Mouse (Mus musculus) heart, postnatal 0 days (tissue): ENCODE results near the gene Gm5150. TPM values are rescaled to one million over a fixed set of nuclear protein-coding genes. Genes with fewer than 3 reads are reported as not detected.
"Not testable (repeated sequence)": the region's sequence is repeated elsewhere in the genome, so short reads cannot be mapped to it uniquely, and the experiment has no call there.

Experiments
- ATAC-seq: fragments of 200-750 bp; cut with Nextera tagmentation; 2 replicates; pipeline ENCODE4 v1.8.0; 2017; ENCODE audit warnings: low read depth, moderate number of reproducible peaks, moderate library complexity; ENCODE audit not compliant: insufficient read depth
- DNase-seq: peaks from one replicate; pipeline ENCODE4 v3.0.0-alpha.2; 2016; ENCODE audit warnings: low spot score
- H3K27ac ChIP-seq: fragments of 300-500 bp; sonication (generic); 2 replicates; pipeline ENCODE4 v1.5.1; 2014; ENCODE audit warnings: low read depth, mild to moderate bottlenecking
- H3K27me3 ChIP-seq: fragments of 300-500 bp; sonication (generic); 2 replicates; pipeline ENCODE4 v1.6.1; 2014; ENCODE audit warnings: low read length, mixed read lengths; ENCODE audit not compliant: control insufficient read depth, insufficient read depth
- H3K36me3 ChIP-seq: fragments of 300-500 bp; sonication (generic); replicated peaks from 2 replicates; pipeline ENCODE4 v1.6.1; 2014; ENCODE audit warnings: low read length, mixed read lengths; ENCODE audit not compliant: control insufficient read depth, insufficient read depth
- H3K4me1 ChIP-seq: fragments of 300-500 bp; sonication (generic); 2 replicates; pipeline ENCODE4 v1.6.1; 2014; ENCODE audit warnings: antibody characterized with exemption; ENCODE audit not compliant: control insufficient read depth, insufficient read depth
- H3K4me2 ChIP-seq: fragments of 300-500 bp; sonication (generic); 2 replicates; pipeline ENCODE4 v1.6.1; 2014; ENCODE audit warnings: low read depth, mild to moderate bottlenecking, low read length, moderate library complexity
- H3K4me3 ChIP-seq: fragments of 300-500 bp; sonication (generic); 2 replicates; pipeline ENCODE4 v1.5.1; 2014; ENCODE audit warnings: low read depth, low read length
- H3K9ac ChIP-seq: fragments of 300-500 bp; sonication (generic); replicated peaks from 2 replicates; pipeline ENCODE4 v1.6.1; 2014; ENCODE audit warnings: low read depth, low read length, mixed read lengths
- H3K9me3 ChIP-seq: fragments of 300-500 bp; sonication (generic); replicated peaks from 2 replicates; pipeline ENCODE4 v1.6.1; 2016; ENCODE audit warnings: low read length; ENCODE audit not compliant: control insufficient read depth
- CTCF ChIP-seq: IDR thresholded peaks from 2 replicates; pipeline ENCODE4 v1.5.1; 2016; ENCODE audit warnings: antibody characterized with exemption, control low read depth, low read depth
- EP300 ChIP-seq: IDR thresholded peaks from 2 replicates; pipeline ENCODE4 v1.6.1; 2016; ENCODE audit warnings: antibody characterized with exemption, low read depth
- WGBS: fragments of 180-500 bp; shearing (Covaris S2); extraction: QIAGEN DNeasy Blood & Tissue Kit; methylation state at CpG from one replicate; pipeline ENCODE4 v1.1.7; 2014; 5-methylcytosine and 5-hydroxymethylcytosine counted together
- microRNA-seq: library from miRNA; unstranded; fragments of <30 nt; microRNA quantifications from one replicate; pipeline ENCODE4, GENCODE M21; 2016
- polyA plus RNA-seq: library from polyadenylated mRNA; unstranded; fragments of >200 nt; fragmentation: Nextera tagmentation; extraction: Ambion mirVana; gene quantifications from 2 replicates; pipeline ENCODE4 v1.2.1, GENCODE M21; 2015
- total RNA-seq: library from RNA; depleted of rRNA; stranded (reverse); fragments of >200 nt; gene quantifications from 2 replicates; pipeline ENCODE4 v1.2.3, GENCODE M21; 2014; ENCODE audit warnings: low replicate concordance; rRNA removed

Gene Gm5150
- total and polyA plus RNA-seq, 2 experiments from 2014 or later = not detected

DNA sequence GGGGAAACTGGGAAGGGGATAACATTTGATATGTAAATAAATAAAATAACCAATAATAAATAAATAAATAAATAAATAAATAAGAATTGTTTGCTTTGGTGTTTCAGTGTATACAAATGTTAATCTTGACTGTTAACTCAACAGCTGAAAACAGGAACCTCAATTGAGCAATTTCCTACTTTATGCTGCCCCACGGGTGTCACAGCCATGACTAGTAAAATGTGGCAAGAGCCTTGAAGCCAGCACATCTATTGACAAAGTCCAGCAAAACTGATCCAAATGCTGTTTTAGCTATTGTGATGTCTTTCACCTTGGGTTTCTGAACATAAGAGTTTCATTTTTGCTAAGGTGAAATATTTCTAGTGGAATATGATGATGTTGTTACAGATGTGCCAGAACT is 1.6 kb upstream of the Gm5150 start:
- ATAC-seq (no peak), DNase-seq (no peak)
- WGBS = 52% methylated on average over 1 of the region's 1 CpGs
- TF ChIP-seq CTCF (no peak), EP300 (no peak)
- Histone ChIP-seq H3K27me3 (no peaks in the 10 kb centered on the region), H3K4me2 (no peak overlapping the region), H3K27ac (no peak overlapping the region), H3K4me1 (no peaks in the 10 kb centered on the region), H3K9ac (no peak overlapping the region), H3K4me3 (no peak overlapping the region), H3K36me3 (no peaks in the 10 kb centered on the region), H3K9me3 (no peaks in the 10 kb centered on the region)

DNA sequence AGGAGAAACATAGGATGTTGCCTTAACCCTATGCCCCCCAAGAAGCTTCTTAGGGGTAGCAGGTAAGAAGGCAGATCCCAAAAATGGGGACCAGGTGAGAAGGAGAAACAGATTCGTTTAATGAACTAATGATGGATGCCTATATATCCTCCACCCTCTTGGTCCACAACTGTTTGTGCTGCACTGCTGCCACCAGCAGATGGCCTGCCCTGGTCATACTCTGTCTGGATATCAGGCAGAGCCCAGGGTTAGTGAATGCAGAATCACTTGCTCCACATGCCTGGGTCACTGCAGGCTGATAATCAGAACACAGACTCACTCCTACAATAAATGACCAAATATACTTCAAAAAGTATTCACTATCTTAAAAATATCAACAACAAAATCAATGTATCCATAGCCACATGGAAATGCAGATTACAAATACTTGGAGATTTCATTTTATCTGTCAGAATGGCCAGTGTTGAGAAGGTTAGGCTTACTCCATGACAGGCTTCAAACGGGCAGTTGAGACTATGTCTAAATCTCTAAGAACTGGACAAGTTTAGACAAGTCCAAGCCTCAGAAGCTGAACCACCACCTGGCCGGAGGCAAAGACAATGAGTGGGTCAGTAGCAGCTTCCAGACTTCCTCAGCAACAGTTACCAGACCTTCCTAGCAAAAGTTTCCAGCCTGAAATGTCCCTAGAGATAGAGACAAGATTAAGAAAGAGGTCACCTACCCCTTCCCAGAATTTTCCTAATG is 2.2 kb downstream of the Gm5150 start:
- ATAC-seq (no peak), DNase-seq (no peak)
- Histone ChIP-seq H3K27ac (no peak overlapping the region), H3K4me1 (no peaks in the 10 kb centered on the region), H3K27me3 (no peaks in the 10 kb centered on the region), H3K4me2 (no peak overlapping the region), H3K36me3 (no peaks in the 10 kb centered on the region), H3K9ac (no peak overlapping the region), H3K4me3 (no peak overlapping the region), H3K9me3 (no peaks in the 10 kb centered on the region)
- 53% methylated on average over 3 of the region's 3 CpGs for WGBS
- TF ChIP-seq EP300 = no peak
- no peak for TF ChIP-seq CTCF

DNA sequence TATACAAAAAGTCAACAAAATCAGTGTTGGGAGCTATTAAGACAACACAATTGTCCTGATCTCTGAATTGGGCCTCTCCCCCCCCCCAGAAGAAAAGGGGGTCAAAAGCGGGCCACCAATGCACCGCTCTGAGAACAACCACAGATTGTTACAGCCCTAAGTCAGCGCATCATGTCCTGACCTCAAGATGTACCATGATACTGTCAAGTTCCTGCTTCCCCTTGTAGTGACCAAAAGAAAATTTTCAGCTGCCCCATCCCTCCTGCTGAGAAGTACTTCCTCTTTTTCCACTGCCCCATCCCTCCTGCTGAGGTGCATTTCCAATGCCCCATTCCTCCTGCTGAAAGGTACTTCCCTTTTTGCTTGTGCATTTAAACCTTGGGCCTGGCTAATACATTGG is 6.8 kb downstream of the Gm5150 start:
- H3K4me1 ChIP-seq, DNase-seq, H3K9me3 ChIP-seq, ATAC-seq, H3K4me2 ChIP-seq, H3K4me3 ChIP-seq, H3K27ac ChIP-seq, H3K27me3 ChIP-seq, H3K36me3 ChIP-seq, H3K9ac ChIP-seq: not testable (repeated sequence)
- WGBS = 77% methylated on average over 3 of the region's 3 CpGs

DNA sequence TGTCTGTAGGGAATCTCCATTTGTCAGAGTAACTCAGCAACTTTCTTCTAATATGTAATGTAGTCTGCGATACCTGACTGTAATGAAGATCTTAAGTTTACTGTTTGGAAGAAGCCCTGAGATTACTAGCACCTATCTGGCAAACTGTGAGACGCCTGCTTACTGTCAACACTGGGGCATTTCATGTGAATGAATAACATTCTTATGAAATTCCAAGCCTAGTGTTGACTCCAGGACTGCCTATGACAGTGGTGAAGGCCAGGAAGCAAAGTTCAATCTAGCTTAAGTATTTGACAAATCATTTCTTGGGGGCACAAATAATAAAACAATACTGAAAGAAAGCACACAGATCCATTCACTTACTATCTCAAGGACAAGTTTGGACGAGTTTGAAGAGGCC is 24.0 kb downstream of the Gm5150 start:
- TF ChIP-seq EP300 = no peak
- TF ChIP-seq CTCF = no peak
- WGBS = 49% methylated on average over 3 of the region's 3 CpGs

DNA sequence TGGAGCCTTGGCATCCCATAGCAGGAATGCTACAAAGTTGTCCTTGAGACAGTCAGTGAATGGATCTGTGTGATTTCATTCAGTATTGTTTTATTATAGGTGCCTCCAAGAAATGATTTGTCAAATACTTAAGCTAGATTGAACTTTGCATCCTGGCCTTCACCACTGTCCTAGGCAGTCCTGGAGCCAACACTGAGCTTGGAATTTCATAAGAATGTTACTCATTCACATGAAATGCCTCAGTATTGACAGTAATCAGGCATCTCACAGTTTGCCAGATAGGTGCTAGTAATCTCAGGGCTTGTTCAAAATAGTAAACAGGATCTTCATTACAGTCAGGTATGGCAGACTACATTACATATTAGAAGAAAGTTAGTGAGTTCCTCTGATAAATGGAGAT is 49.3 kb downstream of the Gm5150 start:
- no peaks in the 10 kb centered on the region for H3K9me3 ChIP-seq

More for the DNA sequence above, 24.0 kb downstream of the Gm5150 start:
- Histone ChIP-seq H3K27ac (no peak overlapping the region), H3K27me3 (no peaks in the 10 kb centered on the region), H3K4me2 (no peak overlapping the region), H3K9ac (no peak overlapping the region), H3K9me3 (no peaks in the 10 kb centered on the region), H3K36me3 (no peaks in the 10 kb centered on the region), H3K4me1 (no peaks in the 10 kb centered on the region), H3K4me3 (no peak overlapping the region)
- ATAC-seq (no peak), DNase-seq (no peak)

More for the DNA sequence above, 49.3 kb downstream of the Gm5150 start:
- Histone ChIP-seq H3K4me2 (no peak overlapping the region), H3K4me1 (no peaks in the 10 kb centered on the region), H3K27me3 (no peaks in the 10 kb centered on the region), H3K9ac (no peak overlapping the region), H3K4me3 (no peak overlapping the region), H3K36me3 (no peaks in the 10 kb centered on the region), H3K27ac (no peak overlapping the region)
- ATAC-seq (no peak), DNase-seq (no peak)
- no peak for TF ChIP-seq EP300
- TF ChIP-seq CTCF = no peak

Small RNA genes within 50 kb of the gene (microRNA-seq; reads per million reads assigned to microRNA genes)
- gene Gm24694 = not detected

Other genes with a start within 250 kb of the Gm5150 start
- gene Sirpb1c, start 157.9 kb downstream of the Gm5150 start, total RNA-seq = 0.66 TPM in 1 of 2 replicates, not detected in the other
- gene Sirpb1c, start 157.9 kb downstream of the Gm5150 start, polyA plus RNA-seq = 0.53 and 0.71 TPM in 2 replicates